Mouse (Mus musculus): ENCODE results near the gene Upb1. TPM values are rescaled to one million over a fixed set of nuclear protein-coding genes. Genes with fewer than 3 reads are reported as not detected.
"Not testable (repeated sequence)": the region's sequence is repeated elsewhere in the genome, so short reads cannot be mapped to it uniquely, and the experiment has no call there.

Upb1 gene
- polyA plus RNA-seq, 1 experiment from 2014 or later: 40.4 TPM

- 56% methylated on average over 1 of the region's 1 CpGs for WGBS (ENCODE audit: insufficient replicate concordance)
- Histone ChIP-seq H3K9ac (ENCODE audit: low read depth, low read length) (no peak overlapping the region), H3K4me3 (ENCODE audit: low read depth, low read length) (no peak overlapping the region), H3K9me3 (replicated peaks; ENCODE audit: control insufficient read depth, low read length) (no peaks in the 10 kb centered on the region), H3K27ac (ENCODE audit: low read length) (no peak overlapping the region), H3K27me3 (ENCODE audit: control insufficient read depth, insufficient read depth, low read depth, low read length) (no peaks in the 10 kb centered on the region), H3K4me2 (ENCODE audit: low read depth, low read length) (no peak overlapping the region), H3K4me1 (ENCODE audit: control insufficient read depth, low read depth, low read length) (no peaks in the 10 kb centered on the region), H3K36me3 (ENCODE audit: control insufficient read depth, insufficient read depth) (no peaks in the 10 kb centered on the region)
- no peak for ATAC-seq (ENCODE audit: low read depth)
Observed at GRCm38 (mm10) chr10:75457852-75458251, 56.9 kb downstream of the Upb1 start.

GRCm38 (mm10) chr10:75458329-75458728 is 57.4 kb downstream of the Upb1 start:
- no peak overlapping the region for H3K4me3 ChIP-seq (ENCODE audit: low read depth, low read length)
- H3K9ac ChIP-seq (ENCODE audit: low read depth, low read length): no peak overlapping the region
- H3K27ac ChIP-seq (ENCODE audit: low read length): no peak overlapping the region
- no peak overlapping the region for H3K4me2 ChIP-seq (ENCODE audit: low read depth, low read length)
- 54% methylated on average over 4 of the region's 4 CpGs for WGBS (ENCODE audit: insufficient replicate concordance)
- no peaks in the 10 kb centered on the region for H3K27me3 ChIP-seq (ENCODE audit: control insufficient read depth, insufficient read depth, low read depth, low read length)
- H3K4me1 ChIP-seq (ENCODE audit: control insufficient read depth, low read depth, low read length): no peaks in the 10 kb centered on the region
- no peak for ATAC-seq (ENCODE audit: low read depth)
- H3K9me3 ChIP-seq (replicated peaks; ENCODE audit: control insufficient read depth, low read length): no peaks in the 10 kb centered on the region
- H3K36me3 ChIP-seq (ENCODE audit: control insufficient read depth, insufficient read depth): no peaks in the 10 kb centered on the region

GRCm38 (mm10) chr10:75462728-75463127 is 61.8 kb downstream of the Upb1 start:
- WGBS (ENCODE audit: insufficient replicate concordance): 69% methylated on average over 3 of the region's 3 CpGs
- H3K9ac ChIP-seq (ENCODE audit: low read depth, low read length): no peak overlapping the region
- no peaks in the 10 kb centered on the region for H3K27me3 ChIP-seq (ENCODE audit: control insufficient read depth, insufficient read depth, low read depth, low read length)
- no peaks in the 10 kb centered on the region for H3K4me1 ChIP-seq (ENCODE audit: control insufficient read depth, low read depth, low read length)
- no peak overlapping the region for H3K4me3 ChIP-seq (ENCODE audit: low read depth, low read length)
- H3K27ac ChIP-seq (ENCODE audit: low read length): no peak overlapping the region
- H3K4me2 ChIP-seq (ENCODE audit: low read depth, low read length): no peak overlapping the region
- no peak for ATAC-seq (ENCODE audit: low read depth)
- no peaks in the 10 kb centered on the region for H3K36me3 ChIP-seq (ENCODE audit: control insufficient read depth, insufficient read depth)
- no peaks in the 10 kb centered on the region for H3K9me3 ChIP-seq (replicated peaks; ENCODE audit: control insufficient read depth, low read length)

GRCm38 (mm10) chr10:75465781-75466550 is 65.1 kb downstream of the Upb1 start:
- no peak for ATAC-seq (ENCODE audit: low read depth)
- H3K9ac ChIP-seq (ENCODE audit: low read depth, low read length): no peak overlapping the region
- H3K4me3 ChIP-seq (ENCODE audit: low read depth, low read length): no peak overlapping the region
- H3K4me2 ChIP-seq (ENCODE audit: low read depth, low read length): no peak overlapping the region
- WGBS (ENCODE audit: insufficient replicate concordance): 48% methylated on average over 6 of the region's 6 CpGs
- H3K27ac ChIP-seq (ENCODE audit: low read length): no peak overlapping the region
- no peaks in the 10 kb centered on the region for H3K36me3 ChIP-seq (ENCODE audit: control insufficient read depth, insufficient read depth)
- H3K9me3 ChIP-seq (replicated peaks; ENCODE audit: control insufficient read depth, low read length): no peaks in the 10 kb centered on the region
- no peaks in the 10 kb centered on the region for H3K4me1 ChIP-seq (ENCODE audit: control insufficient read depth, low read depth, low read length)
- H3K27me3 ChIP-seq (ENCODE audit: control insufficient read depth, insufficient read depth, low read depth, low read length): no peaks in the 10 kb centered on the region

- ATAC-seq (ENCODE audit: low read depth): no peak
Observed at GRCm38 (mm10) chr10:75473411-75473810, 72.5 kb downstream of the Upb1 start.

GRCm38 (mm10) chr10:75474571-75474970 is 73.7 kb downstream of the Upb1 start:
- peak; percentile 37 for ATAC-seq (ENCODE audit: low read depth)

More at GRCm38 (mm10) chr10:75473411-75473810, 72.5 kb downstream of the Upb1 start:
- Histone ChIP-seq H3K9me3 (replicated peaks; ENCODE audit: control insufficient read depth, low read length) (no peaks in the 10 kb centered on the region), H3K36me3 (ENCODE audit: control insufficient read depth, insufficient read depth) (no peaks in the 10 kb centered on the region), H3K4me3 (ENCODE audit: low read depth, low read length) (no peak overlapping the region), H3K4me1 (ENCODE audit: control insufficient read depth, low read depth, low read length) (no peaks in the 10 kb centered on the region), H3K27me3 (ENCODE audit: control insufficient read depth, insufficient read depth, low read depth, low read length) (no peaks in the 10 kb centered on the region), H3K9ac (ENCODE audit: low read depth, low read length) (no peak overlapping the region), H3K27ac (ENCODE audit: low read length) (no peak overlapping the region), H3K4me2 (ENCODE audit: low read depth, low read length) (no peak overlapping the region)
- WGBS (ENCODE audit: insufficient replicate concordance): 29% methylated on average over 8 of the region's 8 CpGs

GRCm38 (mm10) chr10:75475139-75475850 is 74.4 kb downstream of the Upb1 start:
- peak; percentile 88 for ATAC-seq (ENCODE audit: low read depth)
- not testable (repeated sequence) for H3K9ac ChIP-seq (ENCODE audit: low read depth, low read length); H3K36me3 ChIP-seq (ENCODE audit: control insufficient read depth, insufficient read depth); H3K4me2 ChIP-seq (ENCODE audit: low read depth, low read length); H3K4me3 ChIP-seq (ENCODE audit: low read depth, low read length); H3K27me3 ChIP-seq (ENCODE audit: control insufficient read depth, insufficient read depth, low read depth, low read length); H3K9me3 ChIP-seq (replicated peaks; ENCODE audit: control insufficient read depth, low read length); H3K4me1 ChIP-seq (ENCODE audit: control insufficient read depth, low read depth, low read length)
- H3K27ac ChIP-seq (ENCODE audit: low read length): peak overlapping the region; percentile 83
- 37% methylated on average over 3 of the region's 6 CpGs for WGBS (ENCODE audit: insufficient replicate concordance)

More at GRCm38 (mm10) chr10:75474571-75474970, 73.7 kb downstream of the Upb1 start:
- Histone ChIP-seq H3K27ac (ENCODE audit: low read length) (peak overlapping the region; percentile 83), H3K4me2 (ENCODE audit: low read depth, low read length) (no peak overlapping the region), H3K27me3 (ENCODE audit: control insufficient read depth, insufficient read depth, low read depth, low read length) (no peaks in the 10 kb centered on the region), H3K9ac (ENCODE audit: low read depth, low read length) (no peak overlapping the region), H3K4me1 (ENCODE audit: control insufficient read depth, low read depth, low read length) (no peaks in the 10 kb centered on the region), H3K9me3 (replicated peaks; ENCODE audit: control insufficient read depth, low read length) (no peaks in the 10 kb centered on the region), H3K36me3 (ENCODE audit: control insufficient read depth, insufficient read depth) (no peaks in the 10 kb centered on the region), H3K4me3 (ENCODE audit: low read depth, low read length) (no peak overlapping the region)
- 43% methylated on average over 5 of the region's 5 CpGs for WGBS (ENCODE audit: insufficient replicate concordance)

GRCm38 (mm10) chr10:75477034-75477433 is 76.1 kb downstream of the Upb1 start:
- 64% methylated on average over 9 of the region's 9 CpGs for WGBS (ENCODE audit: insufficient replicate concordance)

GRCm38 (mm10) chr10:75479955-75480354 is 79.0 kb downstream of the Upb1 start:
- H3K36me3 ChIP-seq (ENCODE audit: control insufficient read depth, insufficient read depth): no peaks in the 10 kb centered on the region
- no peaks in the 10 kb centered on the region for H3K27me3 ChIP-seq (ENCODE audit: control insufficient read depth, insufficient read depth, low read depth, low read length)
- ATAC-seq (ENCODE audit: low read depth): no peak
- H3K4me1 ChIP-seq (ENCODE audit: control insufficient read depth, low read depth, low read length): no peaks in the 10 kb centered on the region
- 54% methylated on average over 2 of the region's 2 CpGs for WGBS (ENCODE audit: insufficient replicate concordance)
- no peak overlapping the region for H3K4me3 ChIP-seq (ENCODE audit: low read depth, low read length)
- H3K4me2 ChIP-seq (ENCODE audit: low read depth, low read length): no peak overlapping the region
- H3K9ac ChIP-seq (ENCODE audit: low read depth, low read length): no peak overlapping the region
- no peaks in the 10 kb centered on the region for H3K9me3 ChIP-seq (replicated peaks; ENCODE audit: control insufficient read depth, low read length)
- no peak overlapping the region for H3K27ac ChIP-seq (ENCODE audit: low read length)

More at GRCm38 (mm10) chr10:75477034-75477433, 76.1 kb downstream of the Upb1 start:
- ATAC-seq (ENCODE audit: low read depth): no peak
- Histone ChIP-seq H3K27me3 (ENCODE audit: control insufficient read depth, insufficient read depth, low read depth, low read length) (no peaks in the 10 kb centered on the region), H3K9ac (ENCODE audit: low read depth, low read length) (no peak overlapping the region), H3K27ac (ENCODE audit: low read length) (no peak overlapping the region), H3K4me1 (ENCODE audit: control insufficient read depth, low read depth, low read length) (no peaks in the 10 kb centered on the region), H3K4me3 (ENCODE audit: low read depth, low read length) (no peak overlapping the region), H3K4me2 (ENCODE audit: low read depth, low read length) (no peak overlapping the region), H3K36me3 (ENCODE audit: control insufficient read depth, insufficient read depth) (no peaks in the 10 kb centered on the region), H3K9me3 (replicated peaks; ENCODE audit: control insufficient read depth, low read length) (no peaks in the 10 kb centered on the region)

Data from liver, embryonic 16.5 days (tissue).